Mouse (Mus musculus) E14TG2a.4 (cell line): ENCODE data around the gene Rnf207.

Experiments used
- CTCF ChIP-seq: conservative IDR thresholded peaks from 2 replicates; pipeline ENCODE4 v1.5.1; 2014; ENCODE audit warnings: low read length
- NANOG ChIP-seq: IDR thresholded peaks from 2 replicates; pipeline ENCODE4 v1.6.1; 2014; ENCODE audit warnings: borderline replicate concordance, low read length, mixed read lengths

- TF ChIP-seq CTCF (no peak), NANOG (no peak)
These were observed 61.7 kb downstream of the Rnf207 start for GRCm38 (mm10) chr4:152257070-152257469.
